In genomic region chr8:45507634-45508321, GRCm38 (mm10) we compare ENCODE assay signal across 8 mouse cellular contexts. TPM values are rescaled to one million over a fixed set of nuclear protein-coding genes. Genes with fewer than 3 reads are reported as not detected.
DNase-seq lines count a peak whose midpoint lies in the region; ATAC-seq and TF ChIP-seq lines count a peak whose summit lies in the region.

Gene Sorbs2 (plus strand): TSS chr8:45507788.

- TF ChIP-seq CTCF in cortical plate, adult 2 months (IDR thresholded peaks at IDR 0.05; ENCODE audit: extremely low read depth, insufficient read depth, low read length): no peak
- no peak for TF ChIP-seq CTCF in gastrocnemius, adult 2 months (IDR thresholded peaks at IDR 0.05)

- ATAC-seq in kidney, embryonic 14.5 days (ENCODE audit: low FRiP score, low TSS enrichment): no peak
- ATAC-seq in hindbrain, embryonic 16.5 days: peak; percentile 96
- ATAC-seq in stomach, embryonic 15.5 days (ENCODE audit: insufficient read depth, low FRiP score, low read depth): no peak

- H3K4me2 ChIP-seq in kidney, embryonic 14.5 days (replicated peaks; ENCODE audit: low read depth, low read length): peak within 1 kb of the TSS; percentile 26; the same call in 1 of the 2 replicates
- H3K4me2 ChIP-seq in hindbrain, embryonic 16.5 days (ENCODE audit: low read length): peak within 1 kb of the TSS; percentile 67
- H3K4me2 ChIP-seq in stomach, embryonic 15.5 days: peak within 1 kb of the TSS; percentile 41

- no peak for DNase-seq in kidney, adult 8-10 months
- no peak for DNase-seq in gastrocnemius, adult 2 months
- peak; percentile 24 for DNase-seq in mesoderm, embryonic 11.5 days (ENCODE audit: low read depth, low spot score)
- no peak for DNase-seq in B cell, adult 2 months

- no peaks in the 10 kb centered on the region for H3K27me3 ChIP-seq in kidney, embryonic 14.5 days (ENCODE audit: control insufficient read depth, insufficient read depth, low read length)
- no peaks in the 10 kb centered on the region for H3K27me3 ChIP-seq in hindbrain, embryonic 16.5 days (replicated peaks; ENCODE audit: control insufficient read depth, insufficient read depth, low read length)
- no peaks in the 10 kb centered on the region for H3K27me3 ChIP-seq in stomach, embryonic 15.5 days (replicated peaks)

- peaks cover 5% of the 10 kb centered on the region; the same call in 1 of the 2 replicates for H3K4me1 ChIP-seq in kidney, embryonic 14.5 days (ENCODE audit: control insufficient read depth, insufficient read depth, low read length)
- H3K4me1 ChIP-seq in cortical plate, adult 2 months (ENCODE audit: control insufficient read depth, insufficient read depth, low read length): peaks cover 3% of the 10 kb centered on the region
- H3K4me1 ChIP-seq in hindbrain, embryonic 16.5 days (ENCODE audit: control insufficient read depth, insufficient read depth, low read depth, low read length): peaks cover 12% of the 10 kb centered on the region
- no peaks in the 10 kb centered on the region for H3K4me1 ChIP-seq in stomach, embryonic 15.5 days

- WGBS in kidney, embryonic 14.5 days: 20% methylated on average over 16 of the region's 16 CpGs
- WGBS in hindbrain, embryonic 16.5 days: 4% methylated on average over 16 of the region's 16 CpGs
- WGBS in stomach, embryonic 15.5 days: 21% methylated on average over 16 of the region's 16 CpGs

- H3K9me3 ChIP-seq in kidney, embryonic 14.5 days (ENCODE audit: control insufficient read depth, low read length): no peaks in the 10 kb centered on the region
- H3K9me3 ChIP-seq in hindbrain, embryonic 16.5 days (ENCODE audit: control insufficient read depth, low read length): no peaks in the 10 kb centered on the region
- no peaks in the 10 kb centered on the region for H3K9me3 ChIP-seq in stomach, embryonic 15.5 days

- H3K27ac ChIP-seq in kidney, embryonic 14.5 days (ENCODE audit: low read depth, low read length): no peak within 1 kb of the TSS
- H3K27ac ChIP-seq in cortical plate, adult 2 months (ENCODE audit: insufficient read depth, low read length): peak within 1 kb of the TSS; percentile 16; the same call in 1 of the 2 replicates
- no peak within 1 kb of the TSS for H3K27ac ChIP-seq in gastrocnemius, adult 2 months
- peak within 1 kb of the TSS; percentile 92 for H3K27ac ChIP-seq in hindbrain, embryonic 16.5 days (ENCODE audit: low read depth, low read length)
- H3K27ac ChIP-seq in stomach, embryonic 15.5 days: no peak within 1 kb of the TSS

- TF ChIP-seq POLR2A in cortical plate, adult 2 months (IDR thresholded peaks at IDR 0.05; ENCODE audit: extremely low read depth, insufficient read depth, low read length): peak; percentile 86

- no peaks in the 10 kb centered on the region for H3K36me3 ChIP-seq in kidney, embryonic 14.5 days (ENCODE audit: control insufficient read depth, insufficient read depth, low read length)
- H3K36me3 ChIP-seq in hindbrain, embryonic 16.5 days (ENCODE audit: control insufficient read depth, insufficient read depth, low read length): no peaks in the 10 kb centered on the region
- H3K36me3 ChIP-seq in stomach, embryonic 15.5 days: no peaks in the 10 kb centered on the region

- no peak within 1 kb of the TSS; the same call in 1 of the 2 replicates for H3K4me3 ChIP-seq in kidney, embryonic 14.5 days (ENCODE audit: low read length)
- peak within 1 kb of the TSS; percentile 42 for H3K4me3 ChIP-seq in cortical plate, adult 2 months (ENCODE audit: insufficient read depth, low read length)
- H3K4me3 ChIP-seq in gastrocnemius, adult 2 months: no peak within 1 kb of the TSS
- peak within 1 kb of the TSS; percentile 57 for H3K4me3 ChIP-seq in hindbrain, embryonic 16.5 days (ENCODE audit: low read length)
- peak within 1 kb of the TSS; percentile 21; the same call in 1 of the 2 replicates for H3K4me3 ChIP-seq in stomach, embryonic 15.5 days (replicated peaks)

- H3K9ac ChIP-seq in kidney, embryonic 14.5 days (ENCODE audit: low read depth, low read length): no peak within 1 kb of the TSS
- peak within 1 kb of the TSS; percentile 79 for H3K9ac ChIP-seq in hindbrain, embryonic 16.5 days (ENCODE audit: low read depth, low read length)
- 0 out of 2 replicates have a peak within 1 kb of the TSS, but pooled peaks have one; percentile 2 for H3K9ac ChIP-seq in stomach, embryonic 15.5 days

- intact Hi-C loops in gastrocnemius, adult 2 months (cut with DNase I): no loop called here

RNA-seq across cellular contexts. Expression of gene Sorbs2, which starts in this region (rescaled TPM):
- polyA plus RNA-seq in kidney, embryonic 14.5 days (2014; fragmentation: Nextera tagmentation; extraction: Ambion mirVana): 36.2 and 54.8 TPM in 2 replicates
- polyA plus RNA-seq in cortical plate, adult 2 months (2012; rRNA removed): 134 and 136 TPM in 2 replicates
- total RNA-seq in gastrocnemius, adult 2 months (2021): 10 to 100 TPM; 32.8 to 80.8 TPM
- polyA plus RNA-seq in hindbrain, embryonic 16.5 days (2015; fragmentation: Nextera tagmentation; extraction: Ambion mirVana): 40.8 and 53.1 TPM in 2 replicates
- 25.9 and 28.8 TPM in 2 replicates for polyA plus RNA-seq in stomach, embryonic 15.5 days (2015; fragmentation: Nextera tagmentation; extraction: Ambion mirVana)

Comparison
In these comparisons a context has a peak if more than half of its experiments do, and no peak if none do; other contexts are left out.
1. H3K27ac ChIP-seq: peak in cortical plate, adult 2 months (single experiment) and hindbrain, embryonic 16.5 days (single experiment); none in kidney, embryonic 14.5 days (single experiment), gastrocnemius, adult 2 months (single experiment) and stomach, embryonic 15.5 days (single experiment).
2. H3K4me3 ChIP-seq: peak in cortical plate, adult 2 months (single experiment), hindbrain, embryonic 16.5 days (single experiment) and stomach, embryonic 15.5 days (single experiment); none in kidney, embryonic 14.5 days (single experiment) and gastrocnemius, adult 2 months (single experiment).
3. Peak in every context shown above with its lines, with median percentiles within 50 percentile points of each other: H3K4me2 ChIP-seq.